Mouse (Mus musculus) hindbrain, embryonic 11.5 days (tissue): ENCODE results near the gene AL732309.1. TPM values are rescaled to one million over a fixed set of nuclear protein-coding genes. Genes with fewer than 3 reads are reported as not detected.

Experiments
- ATAC-seq: fragments of 200-750 bp; cut with Nextera tagmentation; 2 replicates; pipeline ENCODE4 v1.8.0; 2017; ENCODE audit warnings: mild to moderate bottlenecking, moderate TSS enrichment, moderate library complexity; ENCODE audit not compliant: low FRiP score
- DNase-seq: peaks from one replicate; pipeline ENCODE4 v3.0.0-alpha.2; 2015; ENCODE audit warnings: low spot score
- H3K27ac ChIP-seq: fragments of 300-500 bp; sonication (generic); 2 replicates; pipeline ENCODE4 v1.5.1; 2014; ENCODE audit warnings: mild to moderate bottlenecking, low read depth, low read length
- H3K27me3 ChIP-seq: fragments of 300-500 bp; sonication (generic); 2 replicates; pipeline ENCODE4 v1.6.1; 2014; ENCODE audit warnings: mild to moderate bottlenecking, low read length, moderate library complexity, mixed read lengths; ENCODE audit not compliant: control insufficient read depth, insufficient read depth
- H3K36me3 ChIP-seq: fragments of 300-500 bp; sonication (generic); 2 replicates; pipeline ENCODE4 v1.6.1; 2014; ENCODE audit warnings: mild to moderate bottlenecking, low read length, moderate library complexity, mixed read lengths; ENCODE audit not compliant: control insufficient read depth, insufficient read depth
- H3K4me1 ChIP-seq: fragments of 300-500 bp; sonication (generic); replicated peaks from 2 replicates; pipeline ENCODE4 v1.6.1; 2014; ENCODE audit warnings: low read length, mixed read lengths; ENCODE audit not compliant: control insufficient read depth, insufficient read depth
- H3K4me2 ChIP-seq: fragments of 300-500 bp; sonication (generic); replicated peaks from 2 replicates; pipeline ENCODE4 v1.6.1; 2014; ENCODE audit warnings: mild to moderate bottlenecking, low read depth, low read length
- H3K4me3 ChIP-seq: fragments of 300-500 bp; sonication (generic); 2 replicates; pipeline ENCODE4 v1.5.1; 2014; ENCODE audit warnings: low read depth, low read length
- H3K9ac ChIP-seq: fragments of 300-500 bp; sonication (generic); 2 replicates; pipeline ENCODE4 v1.6.1; 2014; ENCODE audit warnings: low read depth, low read length
- H3K9me3 ChIP-seq: fragments of 300-500 bp; sonication (generic); 2 replicates; pipeline ENCODE4 v1.6.1; 2016; ENCODE audit warnings: low read length; ENCODE audit not compliant: control insufficient read depth
- WGBS: fragments of 180-500 bp; shearing (Covaris S2); extraction: QIAGEN DNeasy Blood & Tissue Kit; methylation state at CpG from one replicate; pipeline ENCODE4 v1.1.7; 2014; 5-methylcytosine and 5-hydroxymethylcytosine counted together
- polyA plus RNA-seq: library from polyadenylated mRNA; unstranded; fragments of >200 nt; fragmentation: Nextera tagmentation; extraction: Ambion mirVana; gene quantifications from 2 replicates; pipeline ENCODE4 v1.2.1, GENCODE M21; 2014

Gene AL732309.1
- polyA plus RNA-seq, 1 experiment from 2014 or later = 4.3 TPM

DNA sequence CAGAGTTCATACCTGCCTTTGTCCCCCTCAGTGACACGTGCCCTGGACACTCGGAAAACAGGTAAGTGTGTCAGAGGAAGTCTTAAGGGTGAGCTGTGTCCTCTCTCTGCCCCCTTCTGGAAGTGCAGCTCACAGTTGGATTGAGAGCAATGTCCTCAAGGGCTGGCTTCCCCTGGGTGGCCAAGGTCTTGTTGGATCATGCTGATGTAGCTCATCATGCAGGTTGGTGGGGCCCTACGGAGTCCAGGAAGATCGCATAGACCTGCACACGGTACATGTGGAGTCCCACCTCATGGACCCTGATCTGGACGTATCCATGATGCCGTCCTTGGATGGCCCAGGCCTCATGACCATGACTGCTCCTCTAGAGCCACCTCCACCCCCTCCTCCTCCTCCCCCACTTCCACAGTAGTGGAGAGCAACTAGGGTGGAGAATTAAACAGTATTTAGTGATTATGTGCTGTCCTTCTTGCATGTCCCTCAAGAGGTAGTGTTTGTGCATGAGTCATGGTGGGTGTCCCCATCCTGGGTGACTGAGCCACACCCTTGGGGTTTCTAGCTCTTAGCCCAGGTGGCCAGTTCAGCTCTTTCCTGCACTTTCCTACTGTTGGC, 42.2 kb upstream of the AL732309.1 start:
- H3K36me3 ChIP-seq = peaks cover 3% of the 10 kb centered on the region; the same call in 1 of the 2 replicates
- H3K27ac ChIP-seq = no peak overlapping the region
- H3K4me1 ChIP-seq = peaks cover 5% of the 10 kb centered on the region; the same call in 1 of the 2 replicates
- no peak overlapping the region for H3K4me3 ChIP-seq
- DNase-seq (no peak), ATAC-seq (no peak)
- 74% methylated on average over 7 of the region's 7 CpGs for WGBS
- H3K9me3 ChIP-seq = no peaks in the 10 kb centered on the region
- peaks cover 59% of the 10 kb centered on the region for H3K27me3 ChIP-seq
- H3K9ac ChIP-seq = no peak overlapping the region
- no peak overlapping the region for H3K4me2 ChIP-seq

DNA sequence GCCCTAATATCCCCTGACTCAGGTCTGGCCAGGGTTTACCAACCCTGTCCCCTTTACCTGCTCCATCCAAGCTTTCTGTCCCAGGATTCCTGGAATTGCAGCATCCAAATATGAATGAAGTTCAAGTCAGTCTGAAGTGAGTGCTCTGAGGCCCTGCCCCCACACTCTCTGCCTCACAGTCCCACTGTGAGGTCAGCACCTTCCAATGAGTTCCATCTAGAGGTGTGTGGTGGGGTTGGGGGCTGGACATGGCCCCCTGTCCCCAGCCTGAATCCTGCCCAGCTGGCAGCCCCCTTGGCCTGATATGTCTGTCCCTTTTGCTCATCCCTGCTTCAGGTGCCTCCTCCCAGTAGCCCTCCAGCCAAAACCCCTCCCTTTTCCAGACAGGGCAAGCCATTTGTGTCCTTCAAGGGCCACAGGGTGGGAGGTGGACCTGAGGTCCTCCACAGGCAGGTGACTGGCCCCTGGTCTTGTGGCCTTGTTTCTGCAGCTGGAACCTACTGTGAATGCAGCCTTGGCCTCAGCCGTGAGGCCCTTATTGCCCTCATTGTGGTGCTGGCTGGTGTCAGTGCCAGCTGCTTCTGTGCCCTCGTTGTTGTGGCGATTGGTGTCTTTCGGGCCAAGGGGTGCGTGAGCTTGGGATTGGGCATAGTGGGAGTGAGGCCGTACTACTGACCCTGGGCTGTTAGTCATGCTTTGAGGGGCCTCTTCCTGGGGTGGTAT, 41.4 kb upstream of the AL732309.1 start, which contains the start of gene Tmem210:
Gene Tmem210, plus strand, starts transcription at position 219 of the 723 bp plus-strand sequence.
- WGBS = 91% methylated on average over 6 of the region's 6 CpGs
- H3K4me2 ChIP-seq = no peak within 1 kb of the TSS
- H3K27me3 ChIP-seq = peaks cover 55% of the 10 kb centered on the region
- no peak within 1 kb of the TSS for H3K4me3 ChIP-seq
- no peak for ATAC-seq
- H3K9ac ChIP-seq = no peak within 1 kb of the TSS
- peaks cover 7% of the 10 kb centered on the region; the same call in 1 of the 2 replicates for H3K36me3 ChIP-seq
- H3K4me1 ChIP-seq = peaks cover 5% of the 10 kb centered on the region; the same call in 1 of the 2 replicates
- no peaks in the 10 kb centered on the region for H3K9me3 ChIP-seq
- no peak within 1 kb of the TSS for H3K27ac ChIP-seq
- no peak for DNase-seq

GRCm38 (mm10) chr2:25286837-25287636, 40.4 kb upstream of the AL732309.1 start:
- no peak for DNase-seq
- Histone ChIP-seq H3K4me3 (no peak overlapping the region), H3K9me3 (no peaks in the 10 kb centered on the region), H3K27me3 (peaks cover 44% of the 10 kb centered on the region), H3K9ac (no peak overlapping the region), H3K36me3 (peaks cover 7% of the 10 kb centered on the region), H3K4me1 (peaks cover 3% of the 10 kb centered on the region; the same call in 1 of the 2 replicates), H3K27ac (no peak overlapping the region), H3K4me2 (no peak overlapping the region)
- WGBS = 69% methylated on average over 7 of the region's 7 CpGs
- ATAC-seq = no peak

GRCm38 (mm10) chr2:25286314-25286713, 39.7 kb upstream of the AL732309.1 start:
- Histone ChIP-seq H3K9ac (no peak overlapping the region), H3K4me3 (no peak overlapping the region), H3K9me3 (no peaks in the 10 kb centered on the region), H3K4me1 (no peaks in the 10 kb centered on the region), H3K27me3 (peaks cover 37% of the 10 kb centered on the region), H3K36me3 (peaks cover 11% of the 10 kb centered on the region), H3K27ac (no peak overlapping the region), H3K4me2 (no peak overlapping the region)
- DNase-seq = no peak
- WGBS = 87% methylated on average over 1 of the region's 1 CpGs
- ATAC-seq = no peak

GRCm38 (mm10) chr2:25285551-25285950, 38.9 kb upstream of the AL732309.1 start:
- H3K4me1 ChIP-seq = no peaks in the 10 kb centered on the region
- no peak overlapping the region for H3K4me2 ChIP-seq
- H3K9me3 ChIP-seq = no peaks in the 10 kb centered on the region
- ATAC-seq (no peak), DNase-seq (no peak)
- 95% methylated on average over 2 of the region's 2 CpGs for WGBS
- H3K27me3 ChIP-seq = peaks cover 29% of the 10 kb centered on the region
- H3K36me3 ChIP-seq = peaks cover 11% of the 10 kb centered on the region
- H3K4me3 ChIP-seq = no peak overlapping the region
- H3K9ac ChIP-seq = no peak overlapping the region
- H3K27ac ChIP-seq = no peak overlapping the region

DNA sequence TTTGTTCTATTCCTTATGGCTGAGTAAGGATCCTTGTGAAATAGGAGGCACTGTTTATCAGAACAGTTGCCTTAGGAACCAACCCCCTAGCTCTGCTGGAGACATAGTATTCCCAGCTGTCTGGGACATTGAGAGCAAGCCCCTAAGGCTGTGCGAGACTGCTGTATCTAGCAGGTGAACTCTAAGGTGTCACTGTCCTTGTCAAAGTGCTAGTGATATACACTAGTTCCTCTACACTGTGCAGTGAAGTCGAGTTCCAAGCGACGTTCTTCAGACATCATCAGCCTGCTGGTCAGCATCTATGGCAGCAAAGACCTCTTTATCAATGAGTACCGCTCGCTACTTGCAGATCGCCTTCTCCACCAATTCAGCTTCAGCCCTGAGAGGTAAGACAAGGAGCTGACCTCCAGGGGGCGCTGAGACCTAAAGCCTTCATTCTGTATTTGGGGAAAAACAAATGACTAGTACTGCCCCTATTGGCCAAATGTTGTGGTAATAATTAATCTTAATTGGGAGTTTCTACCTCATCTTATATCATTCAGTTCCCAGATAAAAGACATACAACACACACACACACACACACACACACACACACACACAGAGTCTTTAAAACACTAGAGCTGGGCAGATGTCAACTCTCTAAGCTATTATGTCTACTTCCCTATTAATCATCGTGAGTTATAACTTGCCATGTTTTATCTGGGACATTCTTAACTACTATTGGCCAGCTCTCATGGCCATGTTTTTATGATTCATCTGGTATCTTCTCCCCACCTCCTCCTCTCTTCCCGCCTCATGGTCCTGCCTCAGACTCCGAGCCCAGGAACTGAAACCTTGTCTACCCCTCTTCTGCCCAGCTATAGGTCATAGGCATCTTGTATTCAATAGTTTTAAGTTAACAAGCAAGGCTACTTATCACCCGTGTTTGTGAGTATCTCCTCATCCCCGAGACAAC, 32.5 kb upstream of the AL732309.1 start:
- WGBS = 63% methylated on average over 13 of the region's 13 CpGs
- H3K27me3 ChIP-seq = no peaks in the 10 kb centered on the region
- no peak overlapping the region for H3K27ac ChIP-seq
- DNase-seq (peak; percentile 90), ATAC-seq (no peak)
- no peak overlapping the region for H3K4me2 ChIP-seq
- no peaks in the 10 kb centered on the region for H3K9me3 ChIP-seq
- peaks cover 18% of the 10 kb centered on the region for H3K36me3 ChIP-seq
- no peaks in the 10 kb centered on the region; the same call in 1 of the 2 replicates for H3K4me1 ChIP-seq
- H3K9ac ChIP-seq = no peak overlapping the region
- H3K4me3 ChIP-seq = no peak overlapping the region

DNA sequence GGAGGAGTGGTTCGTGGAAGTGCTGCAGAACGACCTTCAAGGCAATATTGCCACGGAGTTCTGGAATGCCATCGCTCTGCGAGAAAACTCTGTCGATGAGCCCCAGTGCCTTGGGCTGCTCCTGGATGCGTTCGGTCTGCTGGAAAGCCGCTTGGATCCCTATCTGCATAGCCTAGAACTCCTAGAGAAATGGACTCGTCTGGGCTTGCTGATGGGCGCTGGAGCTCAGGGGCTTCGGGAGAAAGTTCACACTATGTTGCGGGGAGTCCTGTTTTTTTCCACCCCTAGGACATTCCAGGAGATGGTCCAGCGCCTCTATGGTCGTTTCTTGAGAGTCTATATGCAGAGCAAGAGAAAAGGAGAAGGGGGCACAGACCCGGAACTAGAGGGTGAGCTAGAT, 26.3 kb upstream of the AL732309.1 start:
- Histone ChIP-seq H3K27me3 (no peaks in the 10 kb centered on the region), H3K9me3 (no peaks in the 10 kb centered on the region), H3K27ac (no peak overlapping the region), H3K4me3 (peak overlapping the region; percentile 92), H3K4me2 (peak overlapping the region; percentile 94), H3K36me3 (peaks cover 3% of the 10 kb centered on the region; the same call in 1 of the 2 replicates), H3K9ac (peak overlapping the region; percentile 93), H3K4me1 (peaks cover 16% of the 10 kb centered on the region)
- WGBS = 40% methylated on average over 16 of the region's 16 CpGs
- DNase-seq = no peak
- ATAC-seq = no peak

- Histone ChIP-seq H3K4me1 (peaks cover 16% of the 10 kb centered on the region), H3K4me3 (peak overlapping the region; percentile 92), H3K27ac (no peak overlapping the region), H3K9ac (peak overlapping the region; percentile 93), H3K4me2 (peak overlapping the region; percentile 94), H3K9me3 (no peaks in the 10 kb centered on the region), H3K27me3 (no peaks in the 10 kb centered on the region), H3K36me3 (peaks cover under 1% of the 10 kb centered on the region; the same call in 1 of the 2 replicates)
- under 1% methylated on average over 29 of the region's 29 CpGs for WGBS
- DNase-seq = no peak
- ATAC-seq = peak; percentile 71; the same call in 1 of the 2 replicates
Observed at GRCm38 (mm10) chr2:25272515-25272914, 25.9 kb upstream of the AL732309.1 start.
